Mouse (Mus musculus) CH12.LX (cell line): ENCODE data around the gene Zfp280d. TPM values are rescaled to one million over a fixed set of nuclear protein-coding genes. Genes with fewer than 3 reads are reported as not detected.

Experiments
- DNase-seq: peaks from one replicate; pipeline ENCODE4 v3.0.0-alpha.2; 2013; ENCODE audit errors: extremely low read depth
- H3K27ac ChIP-seq: 2 replicates; pipeline ENCODE4 v1.5.1; 2012; ENCODE audit warnings: low read depth, mild to moderate bottlenecking, control low read depth, moderate library complexity; ENCODE audit not compliant: insufficient read depth
- H3K27me3 ChIP-seq: replicated peaks from 2 replicates; pipeline ENCODE3; 2012; ENCODE audit warnings: inconsistent platforms
- H3K36me3 ChIP-seq, 2 experiments: replicated peaks in 1 of 2; 2 replicates each; pipeline versions ENCODE3 to v1.6.1; 2012; ENCODE audit warnings: inconsistent platforms in 1 of 2, low read length in 1 of 2, mild to moderate bottlenecking in 1 of 2, mixed read lengths in 1 of 2, moderate library complexity in 1 of 2; ENCODE audit not compliant: control insufficient read depth in 1 of 2, insufficient read depth in 1 of 2
- H3K4me1 ChIP-seq, 2 experiments: 2 replicates each; pipeline ENCODE4 v1.6.1; 2012; ENCODE audit warnings: inconsistent platforms in 1 of 2, moderate library complexity in 1 of 2; ENCODE audit not compliant: insufficient read depth in 2 of 2, control insufficient read depth in 1 of 2
- H3K4me2 ChIP-seq: 2 replicates; pipeline ENCODE4 v1.6.1; 2012; ENCODE audit warnings: low read depth, mild to moderate bottlenecking, control low read depth; ENCODE audit not compliant: poor library complexity, insufficient read depth, severe bottlenecking
- H3K4me3 ChIP-seq, 3 experiments: fragments of 150-350 bp in 1 of 3; sonication (generic) in 1 of 3; replicated peaks in 1 of 3; 2 replicates each; pipeline versions ENCODE3 to v1.5.1; 2011 to 2012; ENCODE audit warnings: low read depth in 2 of 3, low read length in 2 of 3, mild to moderate bottlenecking in 2 of 3, moderate library complexity in 2 of 3, control low read depth in 1 of 3, improper control_type of control experiment in 1 of 3, inconsistent platforms in 1 of 3, mixed read lengths in 1 of 3; ENCODE audit not compliant: poor library complexity in 1 of 3
- H3K79me2 ChIP-seq: replicated peaks from 2 replicates; pipeline ENCODE4 v1.6.1; 2012; ENCODE audit warnings: mild to moderate bottlenecking, moderate library complexity; ENCODE audit not compliant: control insufficient read depth, poor library complexity, insufficient read depth, severe bottlenecking; ENCODE audit errors: extremely low read depth
- H3K9ac ChIP-seq: 2 replicates; pipeline ENCODE4 v1.6.1; 2012; ENCODE audit warnings: low read depth, mild to moderate bottlenecking, control low read depth, moderate library complexity; ENCODE audit not compliant: insufficient read depth
- H3K9me3 ChIP-seq: replicated peaks from 2 replicates; pipeline ENCODE3; 2012; ENCODE audit warnings: low read length, inconsistent platforms, mixed read lengths
- BHLHE40 ChIP-seq: IDR thresholded peaks from 2 replicates; pipeline ENCODE4 v1.6.1; 2011; ENCODE audit warnings: mild to moderate bottlenecking, low read depth, low read length, improper control_type of control experiment
- CTCF ChIP-seq, 2 experiments: IDR thresholded peaks in 1 of 2; conservative IDR thresholded peaks in 1 of 2; 2 replicates each; pipeline ENCODE4 v1.5.1; 2011 to 2012; ENCODE audit warnings: low read depth in 2 of 2, low read length in 2 of 2, improper control_type of control experiment in 1 of 2, inconsistent platforms in 1 of 2, mild to moderate bottlenecking in 1 of 2, moderate library complexity in 1 of 2
- ETS1 ChIP-seq: conservative IDR thresholded peaks from 2 replicates; pipeline ENCODE4 v1.6.1; 2012; ENCODE audit warnings: low read depth, mild to moderate bottlenecking, inconsistent platforms, low read length, improper control_type of control experiment, moderate library complexity
- GABPA ChIP-seq: IDR thresholded peaks from 2 replicates; pipeline ENCODE4 v1.6.1; 2012; ENCODE audit warnings: low read depth, low read length, improper control_type of control experiment, inconsistent platforms; ENCODE audit not compliant: insufficient replicate concordance
- IRF4 ChIP-seq: IDR thresholded peaks from 2 replicates; pipeline ENCODE4 v1.6.1; 2014; ENCODE audit warnings: low read depth, mild to moderate bottlenecking, inconsistent platforms, low read length, improper control_type of control experiment
- JUN ChIP-seq: IDR thresholded peaks from 2 replicates; pipeline ENCODE4 v1.6.1; 2011; ENCODE audit warnings: low read depth, mild to moderate bottlenecking, low read length, improper control_type of control experiment, moderate library complexity; ENCODE audit not compliant: insufficient read depth
- MAX ChIP-seq: IDR thresholded peaks from 2 replicates; pipeline ENCODE4 v1.6.1; 2011; ENCODE audit warnings: low read length, improper control_type of control experiment
- MYC ChIP-seq: IDR thresholded peaks from 2 replicates; pipeline ENCODE4 v1.6.1; 2011; ENCODE audit warnings: low read depth, mild to moderate bottlenecking, improper control_type of control experiment, low read length
- RAD21 ChIP-seq: IDR thresholded peaks from 2 replicates; pipeline ENCODE4 v1.6.1; 2011; ENCODE audit warnings: low read depth, mild to moderate bottlenecking, low read length, improper control_type of control experiment, moderate library complexity
- RCOR1 ChIP-seq: conservative IDR thresholded peaks from 2 replicates; pipeline ENCODE4 v1.6.1; 2012; ENCODE audit warnings: low read depth, mild to moderate bottlenecking, inconsistent platforms, low read length, improper control_type of control experiment
- SIN3A ChIP-seq: IDR thresholded peaks from 2 replicates; pipeline ENCODE4 v1.6.1; 2012; ENCODE audit warnings: low read length, improper control_type of control experiment, inconsistent platforms
- SMC3 ChIP-seq: IDR thresholded peaks from 2 replicates; pipeline ENCODE4 v1.6.1; 2011; ENCODE audit warnings: low read depth, low read length, improper control_type of control experiment
- TBP ChIP-seq: conservative IDR thresholded peaks from 2 replicates; pipeline ENCODE4 v1.6.1; 2011; ENCODE audit warnings: low read depth, low read length, improper control_type of control experiment
- TCF12 ChIP-seq: IDR thresholded peaks from 2 replicates; pipeline ENCODE4 v1.6.1; 2014; ENCODE audit warnings: low read depth, mild to moderate bottlenecking, inconsistent platforms, low read length, improper control_type of control experiment
- ZC3H11A ChIP-seq: IDR thresholded peaks from 2 replicates; pipeline ENCODE4 v1.6.1; 2012; ENCODE audit warnings: low read depth, mild to moderate bottlenecking, inconsistent platforms, low read length, improper control_type of control experiment
- dilution Hi-C: fragments of 300-500 bp; cut with MboI; formaldehyde crosslinking; loops from 2 replicates; pipeline ENCODE4 v1.14.3; 2020; ENCODE audit warnings: low sequenced_read_pairs; ENCODE audit not compliant: extremely low pct_unique_long_range_greater_than_20kb, extremely low pct_ligation_motif_present
- in situ Hi-C: fragments of 300-500 bp; cut with MboI; formaldehyde crosslinking; loops from 3 replicates; pipeline ENCODE4 v1.14.3; 2019; ENCODE audit warnings: low sequenced_read_pairs, low pct_ligation_motif_present, low pct_unique_long_range_greater_than_20kb, mixed read lengths
- polyA plus RNA-seq: library from polyadenylated mRNA; unstranded; fragments of >175 nt; gene quantifications from 2 replicates; pipeline ENCODE4 v1.2.1, GENCODE M21; 2012; ENCODE audit warnings: low read depth; ENCODE audit not compliant: insufficient read length
- total RNA-seq, 2 experiments: library from RNA; depleted of rRNA; stranded (reverse); fragments of 300-350 nt in 1 of 2; fragments of >200 nt in 1 of 2; gene quantifications; 2 replicates each; pipeline ENCODE4 v1.2.3; 2012 to 2014

Gene Zfp280d
- total and polyA plus RNA-seq, 3 experiments: 22.3 to 35.8 (median 26.0) TPM

- Histone ChIP-seq H3K27ac (no peak overlapping the region), H3K9ac (peak overlapping the region; percentile 20; the same call in 1 of the 2 replicates), H3K4me1 (peaks cover 0 to 17% of the 10 kb centered on the region in 2 experiments; a peak in 2 of 4 replicates), H3K4me2 (peak overlapping the region; percentile 79), H3K79me2 (no peaks in the 10 kb centered on the region), H3K36me3 (no peaks in the 10 kb centered on the region), H3K27me3 (no peaks in the 10 kb centered on the region), H3K4me3 (peak overlapping the region; percentile 50 to 63 (median 53)), H3K9me3 (no peaks in the 10 kb centered on the region)
- dilution Hi-C loops: no loop called here
- TF ChIP-seq TBP (0 out of 2 replicates have a peak, but pooled peaks have one; percentile 34), ETS1 (no peak), SIN3A (0 out of 2 replicates have a peak, but pooled peaks have one; percentile 3), RCOR1 (no peak), ZC3H11A (no peak), MAX (no peak), SMC3 (peak; percentile 78), RAD21 (peak; percentile 93), IRF4 (no peak; the same call in 1 of the 2 replicates), JUN (no peak), MYC (0 out of 2 replicates have a peak, but pooled peaks have one; percentile 34), GABPA (no peak), CTCF (conservative IDR thresholded peaks at IDR 0.05 in 1 of 2, IDR thresholded peaks at IDR 0.05 in 1 of 2; ENCODE audit: low read depth in 2 of 2, low read length in 2 of 2) (peak; percentile 91 to 95)
- TF ChIP-seq, all 38 proteins: peak for 6
- peak; percentile 87 for DNase-seq
- in situ Hi-C loops: loop anchor here (5.0 to 10.0 kb wide), 3 partner anchors 211 to 763 kb away; no protein-coding TSS in a partner anchor
These were observed 133.5 kb downstream of the Zfp280d start for GRCm38 (mm10) chr9:72408131-72408586.

GRCm38 (mm10) chr9:72409381-72410225, 134.9 kb downstream of the Zfp280d start:
- TF ChIP-seq TCF12: no peak
- TF ChIP-seq BHLHE40: peak; percentile 59; the same call in 1 of the 2 replicates
- Histone ChIP-seq H3K9ac (no peak overlapping the region), H3K27ac (no peak overlapping the region), H3K27me3 (no peaks in the 10 kb centered on the region), H3K36me3 (no peaks in the 10 kb centered on the region), H3K4me1 (peaks cover 4 to 17% of the 10 kb centered on the region in 2 experiments; a peak in 3 of 4 replicates), H3K4me2 (no peak overlapping the region; the same call in 1 of the 2 replicates), H3K9me3 (no peaks in the 10 kb centered on the region), H3K4me3 (no peak overlapping the region), H3K79me2 (no peaks in the 10 kb centered on the region)
- in situ Hi-C loops (loop anchor here (5.0 to 10.0 kb wide), 3 partner anchors 212 to 765 kb away; no protein-coding TSS in a partner anchor), dilution Hi-C loops (no loop called here)
- DNase-seq: peak; percentile 10
